Mouse (Mus musculus): Measurements from ENCODE around the gene Evi2. TPM values are rescaled to one million over a fixed set of nuclear protein-coding genes. Genes with fewer than 3 reads are reported as not detected.

The Evi2 gene
- polyA plus RNA-seq, 1 experiment from 2014 or later = 0.75 TPM

- H3K27ac ChIP-seq (replicated peaks) = no peak within 1 kb of the TSS
- ATAC-seq (ENCODE audit: insufficient read depth) = no peak
- H3K27me3 ChIP-seq = no peaks in the 10 kb centered on the region
- 0 out of 2 replicates have a peak, but pooled peaks cover 2% of the 10 kb centered on the region for H3K4me1 ChIP-seq (replicated peaks)
- H3K36me3 ChIP-seq (replicated peaks) = no peaks in the 10 kb centered on the region
- WGBS (ENCODE audit: insufficient replicate concordance) = 58% methylated on average over 8 of the region's 8 CpGs
- H3K9me3 ChIP-seq (replicated peaks) = no peaks in the 10 kb centered on the region
- no peak within 1 kb of the TSS for H3K9ac ChIP-seq
- no peak within 1 kb of the TSS for H3K4me2 ChIP-seq
- H3K4me3 ChIP-seq (replicated peaks) = no peak within 1 kb of the TSS
These were observed 26.5 kb downstream of the Evi2 start, which contains the start of gene Omg for GRCm38 (mm10) chr11:79503845-79504244. TSS of gene Omg (minus strand) at chr11:79504084.

DNA sequence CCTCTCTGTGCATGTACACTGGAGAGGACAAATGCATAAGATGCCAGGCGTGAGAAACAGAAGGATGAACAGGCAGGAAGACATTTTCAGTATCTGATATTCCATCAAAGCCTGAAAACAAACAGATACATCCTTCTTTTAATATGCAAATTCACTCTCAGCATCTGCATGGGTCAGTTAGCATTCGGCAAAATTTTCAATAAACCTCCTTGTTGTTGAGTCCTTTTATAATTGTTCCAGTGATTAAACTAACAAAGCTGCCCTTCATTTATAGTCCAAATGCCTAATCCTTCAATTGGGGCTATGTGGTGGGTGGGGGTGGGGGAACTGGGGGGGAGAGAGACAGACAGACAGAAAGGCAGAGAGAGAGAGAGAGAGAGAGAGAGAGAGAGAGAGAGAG is 27.5 kb downstream of the Evi2 start:
- WGBS (ENCODE audit: insufficient replicate concordance) = 69% methylated on average over 2 of the region's 2 CpGs
- ATAC-seq (ENCODE audit: insufficient read depth) = no peak

GRCm38 (mm10) chr11:79494976-79495800 is 35.2 kb downstream of the Evi2 start:
- H3K27me3 ChIP-seq = no peaks in the 10 kb centered on the region
- H3K4me3 ChIP-seq (replicated peaks) = no peak overlapping the region
- no peaks in the 10 kb centered on the region for H3K36me3 ChIP-seq (replicated peaks)
- ATAC-seq (ENCODE audit: insufficient read depth) = no peak
- H3K4me1 ChIP-seq (replicated peaks) = no peaks in the 10 kb centered on the region
- H3K27ac ChIP-seq (replicated peaks) = no peak overlapping the region
- H3K9me3 ChIP-seq (replicated peaks) = no peaks in the 10 kb centered on the region
- no peak overlapping the region for H3K4me2 ChIP-seq
- H3K9ac ChIP-seq = no peak overlapping the region
- WGBS (ENCODE audit: insufficient replicate concordance) = 72% methylated on average over 10 of the region's 10 CpGs

More for the DNA sequence above, 27.5 kb downstream of the Evi2 start:
- Histone ChIP-seq H3K9ac (no peak overlapping the region), H3K9me3 (replicated peaks) (no peaks in the 10 kb centered on the region), H3K4me3 (replicated peaks) (no peak overlapping the region), H3K27ac (replicated peaks) (no peak overlapping the region), H3K36me3 (replicated peaks) (no peaks in the 10 kb centered on the region), H3K4me1 (replicated peaks) (0 out of 2 replicates have a peak, but pooled peaks cover 2% of the 10 kb centered on the region), H3K4me2 (no peak overlapping the region), H3K27me3 (no peaks in the 10 kb centered on the region)

DNA sequence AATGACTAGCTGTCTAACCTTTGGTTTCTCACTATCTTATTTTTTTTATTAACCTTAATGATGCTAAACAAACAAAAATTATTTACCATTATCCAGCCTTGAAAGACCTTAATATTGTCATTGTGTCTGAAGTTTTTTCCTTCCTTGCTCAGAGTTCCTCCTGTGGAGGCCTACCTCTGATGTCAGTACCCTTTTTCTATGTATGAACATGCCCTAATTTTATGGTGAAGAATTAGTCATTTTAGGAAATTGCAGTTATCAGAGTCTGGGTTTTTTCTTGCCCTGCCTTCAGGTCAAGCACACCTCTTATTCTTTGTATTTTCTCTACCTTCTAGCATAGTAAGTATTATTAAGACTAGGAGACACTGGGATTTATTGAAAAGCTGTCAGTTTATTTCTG is 45.7 kb downstream of the Evi2 start:
- Histone ChIP-seq H3K27ac (replicated peaks) (no peak overlapping the region), H3K9ac (no peak overlapping the region), H3K27me3 (no peaks in the 10 kb centered on the region), H3K4me1 (replicated peaks) (0 out of 2 replicates have a peak, but pooled peaks cover 5% of the 10 kb centered on the region), H3K36me3 (replicated peaks) (no peaks in the 10 kb centered on the region), H3K9me3 (replicated peaks) (no peaks in the 10 kb centered on the region), H3K4me2 (no peak overlapping the region), H3K4me3 (replicated peaks) (no peak overlapping the region)
- ATAC-seq (ENCODE audit: insufficient read depth) = no peak

DNA sequence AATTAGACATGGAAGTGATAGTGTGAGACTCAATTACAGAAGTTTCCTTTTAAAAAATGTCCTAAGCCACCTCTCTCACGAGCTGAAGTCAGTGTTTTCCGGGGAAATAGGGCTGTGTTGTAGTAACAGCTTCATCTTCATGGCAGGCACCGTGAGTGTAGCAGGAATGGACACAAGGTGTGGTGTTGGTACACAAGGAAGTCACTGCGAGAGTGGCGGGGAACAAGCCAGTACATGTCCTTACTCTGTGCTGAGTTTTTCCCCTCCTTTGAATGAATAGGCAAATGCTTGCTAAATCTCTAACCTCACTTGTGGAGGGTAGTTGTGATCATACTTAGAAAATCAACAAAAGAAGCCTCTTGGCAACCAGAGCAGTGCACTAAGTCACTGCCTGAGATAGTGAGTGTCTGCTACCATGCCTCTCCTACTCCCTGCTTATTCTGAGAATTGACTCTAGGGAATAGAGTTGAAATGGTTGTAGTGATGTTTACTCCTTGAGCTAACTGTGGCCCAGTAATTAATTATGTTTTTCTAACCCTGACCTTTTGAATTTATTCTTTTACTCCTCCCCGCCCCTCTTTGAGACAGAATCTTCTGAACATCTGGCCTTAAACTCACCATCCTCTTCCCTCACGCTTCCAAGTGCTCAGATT is 46.4 kb downstream of the Evi2 start:
- no peak overlapping the region for H3K27ac ChIP-seq (replicated peaks)
- 0 out of 2 replicates have a peak, but pooled peaks cover 5% of the 10 kb centered on the region for H3K4me1 ChIP-seq (replicated peaks)
- H3K4me3 ChIP-seq (replicated peaks) = no peak overlapping the region
- 75% methylated on average over 7 of the region's 7 CpGs for WGBS (ENCODE audit: insufficient replicate concordance)
- H3K9ac ChIP-seq = no peak overlapping the region
- H3K4me2 ChIP-seq = no peak overlapping the region
- ATAC-seq (ENCODE audit: insufficient read depth) = no peak
- no peaks in the 10 kb centered on the region for H3K36me3 ChIP-seq (replicated peaks)
- H3K9me3 ChIP-seq (replicated peaks) = no peaks in the 10 kb centered on the region
- H3K27me3 ChIP-seq = no peaks in the 10 kb centered on the region

- ATAC-seq (ENCODE audit: insufficient read depth) = no peak
- Histone ChIP-seq H3K9me3 (replicated peaks) (no peaks in the 10 kb centered on the region), H3K4me3 (replicated peaks) (no peak overlapping the region), H3K4me2 (no peak overlapping the region), H3K36me3 (replicated peaks) (no peaks in the 10 kb centered on the region), H3K4me1 (replicated peaks) (0 out of 2 replicates have a peak, but pooled peaks cover 3% of the 10 kb centered on the region), H3K27ac (replicated peaks) (no peak overlapping the region), H3K27me3 (no peaks in the 10 kb centered on the region), H3K9ac (no peak overlapping the region)
- 84% methylated on average over 6 of the region's 6 CpGs for WGBS (ENCODE audit: insufficient replicate concordance)
These were observed 47.0 kb downstream of the Evi2 start for GRCm38 (mm10) chr11:79483392-79483791.

GRCm38 (mm10) chr11:79468097-79468496 is 62.3 kb downstream of the Evi2 start:
- Histone ChIP-seq H3K36me3 (replicated peaks) (peaks cover 7% of the 10 kb centered on the region; the same call in 1 of the 2 replicates), H3K9me3 (replicated peaks) (no peaks in the 10 kb centered on the region), H3K4me1 (replicated peaks) (no peaks in the 10 kb centered on the region), H3K4me3 (replicated peaks) (no peak overlapping the region), H3K9ac (no peak overlapping the region), H3K27ac (replicated peaks) (no peak overlapping the region), H3K4me2 (no peak overlapping the region), H3K27me3 (no peaks in the 10 kb centered on the region)
- 72% methylated on average over 1 of the region's 1 CpGs for WGBS (ENCODE audit: insufficient replicate concordance)
- no peak for ATAC-seq (ENCODE audit: insufficient read depth)

Other genes with a start within 250 kb of the Evi2 start
- gene Gm9964, start 233.7 kb downstream of the Evi2 start, polyA plus RNA-seq (2015; fragmentation: Nextera tagmentation; extraction: Ambion mirVana) = not detected in 2 replicates
- gene Nf1, start 190.9 kb downstream of the Evi2 start, polyA plus RNA-seq (2015; fragmentation: Nextera tagmentation; extraction: Ambion mirVana) = 0.92 and 1.0 TPM in 2 replicates
- not detected in 2 replicates for gene Omg, start 26.5 kb downstream of the Evi2 start, polyA plus RNA-seq (2015; fragmentation: Nextera tagmentation; extraction: Ambion mirVana)
- 4.8 and 5.2 TPM in 2 replicates for gene Evi2b, start 6.8 kb downstream of the Evi2 start, polyA plus RNA-seq (2015; fragmentation: Nextera tagmentation; extraction: Ambion mirVana)
- gene Evi2a, start within 50 bp of the Evi2 start, polyA plus RNA-seq (2015; fragmentation: Nextera tagmentation; extraction: Ambion mirVana) = 5.9 and 6.3 TPM in 2 replicates
- 0.90 and 1.1 TPM in 2 replicates for gene Rab11fip4, start 60.6 kb upstream of the Evi2 start, polyA plus RNA-seq (2015; fragmentation: Nextera tagmentation; extraction: Ambion mirVana)